Mouse (Mus musculus): ENCODE measurements around the gene Cbr1. TPM values are rescaled to one million over a fixed set of nuclear protein-coding genes. Genes with fewer than 3 reads are reported as not detected.
"Not testable (repeated sequence)": the region's sequence is repeated elsewhere in the genome, so short reads cannot be mapped to it uniquely, and the experiment has no call there.

Cbr1 gene
- polyA plus RNA-seq, 1 experiment from 2014 or later: 82.5 TPM

DNA sequence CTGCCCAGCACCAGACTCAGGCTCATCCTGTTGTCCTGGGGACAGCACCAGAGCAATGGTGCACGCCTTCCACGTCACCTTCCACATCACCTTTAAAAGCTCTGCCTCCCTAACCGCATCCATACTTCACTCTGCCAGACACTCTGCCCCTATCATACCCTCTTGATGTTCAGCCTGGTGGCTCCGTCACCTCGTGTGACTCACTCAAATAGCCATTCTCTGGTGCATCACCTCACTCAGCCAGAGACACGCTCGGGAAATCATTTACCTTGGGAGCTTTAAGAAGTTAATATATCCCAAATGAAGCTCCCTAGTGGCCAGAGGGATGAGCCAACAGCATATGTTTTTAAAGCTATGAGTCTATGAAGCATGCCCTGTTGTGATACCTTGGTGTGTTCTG lies 8.8 kb upstream of the Cbr1 start:
- no peak for DNase-seq (ENCODE audit: low spot score)

DNA sequence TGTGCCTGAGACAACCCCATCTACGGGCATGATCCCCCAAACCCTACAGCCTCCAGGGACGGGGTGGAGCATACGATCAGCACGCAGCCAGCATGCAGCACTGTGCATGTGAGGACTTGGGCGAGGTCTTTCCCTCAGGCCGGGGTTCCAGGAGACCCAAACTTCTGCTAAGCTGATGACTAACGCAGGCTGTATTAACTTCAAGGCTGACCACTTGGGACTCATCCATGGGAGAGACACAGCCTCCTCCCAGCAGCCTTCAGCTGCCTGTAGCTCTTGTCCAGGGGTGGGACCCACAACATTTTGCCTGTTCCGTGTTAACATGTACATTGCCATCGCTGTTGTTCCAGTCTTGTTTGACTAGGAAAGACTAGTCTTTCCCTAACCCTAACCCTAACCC lies 8.1 kb upstream of the Cbr1 start:
- DNase-seq (ENCODE audit: low spot score): no peak

DNA sequence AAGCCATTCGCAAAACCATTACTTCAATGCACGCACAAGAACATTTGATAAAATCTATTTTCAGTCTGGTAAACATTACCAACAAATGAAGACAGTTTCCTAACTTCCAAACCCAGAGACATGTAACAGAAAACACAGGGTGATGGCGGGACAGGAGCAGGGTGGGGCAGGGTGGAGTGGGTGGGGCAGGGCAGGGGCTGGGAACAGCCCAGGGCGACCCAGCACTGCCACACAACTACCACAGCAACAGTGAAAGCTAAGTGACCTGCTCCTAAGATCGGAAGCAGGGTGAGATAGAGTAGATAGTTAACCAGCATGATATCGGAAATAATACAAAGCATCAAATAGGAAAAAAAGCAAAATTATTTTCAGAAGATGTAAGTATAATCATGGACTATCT lies 6.2 kb upstream of the Cbr1 start:
- DNase-seq (ENCODE audit: low spot score): no peak

DNA sequence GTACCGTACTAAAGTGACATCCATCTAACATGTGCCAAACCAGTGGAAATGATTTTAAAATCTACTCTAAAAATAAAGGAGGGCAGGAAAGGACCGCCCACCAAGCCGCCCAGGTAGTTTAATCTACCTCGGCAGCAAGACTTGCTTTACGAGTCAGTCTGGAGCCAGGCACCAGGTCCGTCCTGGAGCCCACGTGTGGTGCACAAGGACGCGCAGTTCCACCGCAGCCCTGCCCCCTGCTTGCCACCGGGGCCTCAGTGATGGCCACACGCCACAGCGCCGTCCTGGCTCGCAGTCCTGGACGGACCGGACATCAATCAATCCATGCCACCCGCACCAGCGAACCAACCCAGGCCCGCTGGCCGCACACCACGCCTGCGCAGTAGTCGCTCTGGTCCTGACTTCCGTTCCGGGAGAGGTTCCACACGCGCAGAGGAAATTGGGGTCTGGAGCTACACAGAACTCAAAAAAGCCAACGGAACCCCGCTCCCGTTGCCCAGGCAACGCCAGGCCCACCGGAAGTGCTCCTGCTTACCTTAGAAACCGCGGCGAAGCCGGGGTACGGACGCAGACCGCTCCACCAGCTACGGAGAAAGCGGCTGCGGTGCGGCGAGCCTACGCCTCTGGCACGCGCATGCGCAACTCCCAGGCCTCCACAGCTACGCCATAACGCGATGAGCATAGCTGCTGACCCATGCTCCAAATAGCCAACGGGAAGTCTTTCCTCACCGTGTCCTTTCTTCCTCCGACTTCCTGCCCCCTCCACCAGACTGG lies 2.0 kb upstream of the Cbr1 start, which contains the start of gene Setd4:
Gene Setd4, minus strand, starts transcription at position 625 of the 774 bp plus-strand sequence.
- DNase-seq (ENCODE audit: low spot score): peak; percentile 89

DNA sequence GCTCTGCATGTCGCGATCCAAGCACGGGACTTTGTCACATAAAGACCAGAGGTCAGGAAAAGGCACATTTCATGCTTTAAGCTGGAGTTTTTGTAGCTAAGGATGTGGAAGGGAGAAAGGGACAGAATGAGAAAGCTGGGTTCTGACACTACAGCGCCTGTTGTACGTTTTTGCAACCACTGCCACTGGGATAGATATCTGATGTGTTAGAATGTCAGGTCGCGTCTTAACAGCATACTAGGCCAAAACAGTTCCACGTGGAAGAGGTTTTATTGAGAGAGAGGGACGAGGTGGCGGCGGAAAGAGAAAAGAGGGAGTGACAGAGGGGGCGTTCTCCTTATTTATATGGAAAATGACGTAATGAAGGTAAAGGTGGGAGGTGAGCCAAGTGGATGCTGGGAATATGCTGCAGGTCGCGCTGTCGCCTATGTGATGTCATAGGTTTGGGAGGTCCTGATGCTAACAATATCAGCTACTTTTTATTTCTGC lies 1.1 kb upstream of the Cbr1 start:
- no peak for DNase-seq (ENCODE audit: low spot score)

DNA sequence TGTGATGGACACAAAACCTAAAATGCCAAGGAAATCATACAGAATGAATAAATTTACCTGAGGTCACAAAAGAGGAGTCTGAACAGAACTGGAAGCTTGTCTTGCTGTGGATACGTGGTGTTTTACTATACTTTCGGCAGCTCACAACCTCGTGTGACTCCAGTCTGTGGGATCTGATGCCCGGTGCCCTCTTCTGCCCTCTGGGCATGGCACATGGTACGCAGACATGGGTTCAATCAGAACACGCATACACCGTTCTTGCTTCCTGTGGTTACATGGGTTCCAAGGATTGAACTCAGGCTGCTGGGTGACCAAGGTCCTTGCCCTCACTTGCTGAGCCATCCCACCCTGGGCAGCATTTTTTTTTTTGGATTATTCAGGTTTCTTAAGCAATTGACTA lies 493 bp downstream of the Cbr1 start:
- no peak for DNase-seq (ENCODE audit: low spot score)

DNA sequence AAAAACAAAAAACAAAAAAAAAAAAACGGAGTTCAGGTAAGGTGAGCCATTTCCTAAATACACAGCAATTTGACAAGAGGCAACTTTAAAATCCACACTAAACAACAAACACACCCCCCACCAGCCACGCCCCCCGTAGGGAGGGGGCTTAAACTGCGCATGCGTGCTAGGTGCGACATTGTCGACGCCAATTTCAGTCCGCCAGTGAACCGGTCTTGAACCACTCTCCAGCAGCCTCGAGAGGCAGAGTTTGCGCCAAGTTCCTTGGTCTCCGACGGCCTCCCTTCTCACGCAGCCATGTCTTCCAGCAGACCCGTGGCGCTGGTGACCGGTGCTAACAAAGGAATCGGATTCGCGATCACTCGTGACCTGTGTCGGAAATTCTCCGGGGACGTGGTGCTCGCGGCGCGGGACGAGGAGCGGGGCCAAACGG lies 2.0 kb downstream of the Cbr1 start:
- DNase-seq (ENCODE audit: low spot score): peak; percentile 94

DNA sequence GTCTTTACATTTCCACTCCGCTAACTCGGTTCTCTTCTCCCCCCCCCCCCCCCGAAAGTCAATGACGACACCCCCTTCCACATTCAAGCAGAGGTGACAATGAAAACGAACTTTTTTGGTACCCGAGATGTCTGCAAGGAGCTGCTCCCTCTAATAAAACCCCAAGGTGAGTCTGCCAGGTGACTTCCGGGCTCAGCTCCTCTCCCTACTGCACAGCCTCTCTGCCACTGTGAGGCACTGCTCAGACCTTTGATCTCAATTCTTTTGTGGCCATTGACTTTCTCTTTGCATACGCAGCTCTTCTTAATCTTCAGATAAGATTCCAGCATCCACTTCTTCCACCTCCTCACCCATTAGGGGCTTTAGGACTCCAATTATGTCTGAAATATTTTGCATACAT lies 3.1 kb downstream of the Cbr1 start:
- no peak for DNase-seq (ENCODE audit: low spot score)

DNA sequence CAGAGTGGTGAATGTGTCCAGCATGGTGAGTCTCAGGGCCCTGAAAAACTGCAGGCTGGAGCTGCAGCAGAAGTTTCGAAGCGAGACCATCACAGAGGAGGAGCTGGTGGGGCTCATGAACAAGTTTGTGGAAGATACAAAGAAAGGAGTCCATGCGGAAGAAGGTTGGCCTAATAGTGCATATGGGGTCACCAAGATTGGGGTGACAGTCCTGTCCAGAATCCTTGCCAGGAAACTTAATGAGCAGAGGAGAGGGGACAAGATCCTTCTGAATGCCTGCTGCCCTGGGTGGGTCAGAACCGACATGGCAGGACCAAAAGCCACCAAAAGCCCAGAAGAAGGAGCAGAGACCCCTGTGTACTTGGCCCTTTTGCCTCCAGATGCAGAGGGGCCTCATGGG lies 4.1 kb downstream of the Cbr1 start:
- DNase-seq (ENCODE audit: low spot score): no peak

DNA sequence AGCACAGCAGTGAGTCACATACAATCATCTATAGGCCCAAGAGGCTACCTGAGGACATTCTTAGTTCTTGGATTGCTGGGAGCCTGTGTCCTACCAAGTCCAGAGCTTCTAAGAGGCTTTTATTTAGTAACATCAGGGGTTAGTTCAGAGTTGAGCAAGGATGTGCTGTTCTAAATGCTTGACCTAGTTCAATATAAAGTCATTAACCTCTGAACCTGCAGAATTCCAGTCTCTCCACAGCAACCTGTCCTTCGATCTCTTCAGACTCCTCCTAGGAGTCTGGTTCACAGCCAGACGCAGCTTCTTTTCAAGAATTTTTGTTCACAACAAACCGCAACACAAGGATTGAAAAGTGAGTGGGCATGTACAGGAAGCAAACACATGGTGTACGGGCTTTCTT lies 5.3 kb downstream of the Cbr1 start:
- DNase-seq (ENCODE audit: low spot score): no peak

DNA sequence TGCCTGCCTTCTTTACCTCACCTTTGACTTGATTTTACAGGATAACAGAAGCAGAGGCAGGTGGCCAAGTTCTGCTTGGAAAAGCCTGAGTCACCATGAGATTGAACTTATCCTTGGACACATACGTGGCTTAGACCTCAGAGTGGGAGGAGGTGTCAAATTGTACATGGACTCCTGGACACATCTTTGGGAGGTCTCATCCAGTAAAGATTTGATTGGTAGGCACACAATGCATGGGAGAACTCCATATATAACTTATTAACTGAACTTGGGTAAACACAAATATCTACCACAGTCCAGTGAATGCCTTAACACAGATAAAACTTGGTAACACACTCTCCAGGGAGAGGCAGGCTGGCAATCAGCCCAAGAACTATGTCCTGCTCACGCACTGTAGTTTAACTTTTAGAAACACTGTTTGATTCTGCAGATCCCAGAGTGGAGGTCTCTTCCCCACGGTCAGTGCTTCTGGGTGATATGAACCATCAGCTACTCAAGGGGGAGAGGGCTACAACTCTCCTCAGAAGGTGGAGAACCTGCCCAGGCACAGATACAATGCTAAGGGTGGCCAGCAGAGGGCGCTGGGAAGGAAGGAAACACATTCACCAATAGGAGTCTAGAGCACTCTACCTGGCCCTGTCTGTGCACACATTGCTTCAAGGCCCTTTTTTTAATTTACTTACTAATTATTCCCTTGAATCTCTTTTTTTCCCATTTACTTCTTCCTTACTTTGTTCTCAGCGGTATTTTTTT lies 9.6 kb downstream of the Cbr1 start:
- peak; percentile 71 for DNase-seq (ENCODE audit: low spot score)

DNA sequence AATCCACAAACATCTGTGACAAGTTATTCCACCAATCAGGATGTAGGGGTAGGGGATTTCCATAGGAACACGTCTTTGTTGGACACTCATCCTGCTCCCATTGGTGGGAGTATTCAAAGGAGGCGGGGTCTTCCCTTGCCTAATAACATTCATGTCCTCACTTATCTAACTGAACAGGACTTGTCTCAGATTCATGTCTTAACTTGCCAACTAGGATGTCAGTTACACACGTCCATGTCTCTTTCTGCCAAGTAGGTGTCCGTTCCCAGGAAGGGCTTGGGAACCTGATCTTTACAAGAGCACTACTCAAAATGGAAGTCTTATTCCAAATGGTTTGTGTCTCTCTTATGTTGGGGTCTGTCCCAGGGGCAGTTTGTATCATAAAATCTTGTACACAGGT lies 18.1 kb downstream of the Cbr1 start:
- DNase-seq (ENCODE audit: low spot score): not testable (repeated sequence)

DNA sequence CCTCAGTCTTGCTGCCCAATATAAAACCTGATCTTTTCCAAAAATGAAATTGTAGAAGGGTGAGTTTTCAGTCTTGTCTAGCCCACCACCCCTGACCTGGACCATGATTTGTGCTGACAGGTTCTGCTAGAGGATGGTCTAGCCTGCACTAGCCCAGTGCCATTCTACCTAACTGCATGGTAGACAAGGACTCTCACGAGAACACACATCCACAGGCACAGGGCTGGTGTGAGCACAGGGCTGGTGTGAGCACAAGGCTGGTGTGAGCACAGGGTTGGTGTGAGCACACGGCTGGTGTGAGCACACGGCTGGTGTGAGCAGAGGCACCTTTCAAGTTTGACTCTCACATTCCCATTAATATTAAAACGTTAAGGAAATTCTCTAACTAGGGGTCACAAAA lies 19.0 kb downstream of the Cbr1 start:
- no peak for DNase-seq (ENCODE audit: low spot score)

DNA sequence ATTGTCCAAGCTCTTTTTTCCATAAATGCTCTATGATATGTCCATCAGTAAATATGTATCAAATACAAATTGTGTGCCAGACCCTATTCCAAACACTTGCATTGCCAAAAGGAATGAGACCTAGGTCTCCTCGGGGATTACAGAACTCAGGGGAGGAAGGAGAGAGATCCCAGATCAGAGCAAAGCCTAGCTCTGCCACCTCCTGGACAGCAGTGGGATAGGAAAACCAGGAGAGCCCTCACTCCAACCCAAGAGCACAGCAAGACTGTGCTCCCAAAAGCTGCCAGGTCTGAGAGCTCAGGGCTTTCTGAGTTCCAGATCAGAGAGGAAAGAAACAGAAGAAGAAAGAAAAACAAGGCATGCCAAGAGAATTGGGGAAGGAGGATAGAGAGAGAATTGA lies 21.1 kb downstream of the Cbr1 start:
- DNase-seq (ENCODE audit: low spot score): no peak

DNA sequence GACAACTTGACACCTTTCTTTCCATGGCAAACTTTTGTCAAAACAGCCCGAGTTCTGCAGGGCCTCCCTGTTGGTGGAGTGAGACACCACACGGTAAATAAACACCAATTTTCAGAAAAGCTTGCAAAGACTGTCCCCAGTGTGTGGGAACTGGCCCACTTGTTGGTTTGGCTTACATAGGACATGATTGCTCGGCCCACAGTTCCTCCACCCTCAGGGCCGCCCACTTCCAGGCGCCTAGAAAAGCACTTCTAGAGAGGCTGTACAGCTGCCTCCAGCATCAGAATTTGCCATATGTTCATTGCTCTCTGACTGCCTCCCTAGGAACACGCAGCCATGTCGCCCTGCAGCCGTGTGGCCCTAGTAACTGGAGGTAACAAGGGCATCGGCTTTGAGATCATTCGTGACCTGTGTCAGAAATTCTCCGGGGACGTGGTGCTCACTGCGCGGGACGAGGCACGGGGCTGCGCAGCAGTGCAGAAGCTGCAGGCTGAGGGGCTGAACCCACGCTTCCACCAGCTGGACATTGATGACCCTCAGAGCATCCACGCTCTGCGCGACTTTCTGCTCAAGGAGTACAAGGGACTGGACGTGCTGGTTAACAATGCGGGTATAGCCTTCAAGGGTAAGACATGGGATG lies 22.2 kb downstream of the Cbr1 start, which contains the start of gene Gm5678:
Gene Gm5678, plus strand, starts transcription at position 337 of the 640 bp plus-strand sequence.
- DNase-seq (ENCODE audit: low spot score): no peak

DNA sequence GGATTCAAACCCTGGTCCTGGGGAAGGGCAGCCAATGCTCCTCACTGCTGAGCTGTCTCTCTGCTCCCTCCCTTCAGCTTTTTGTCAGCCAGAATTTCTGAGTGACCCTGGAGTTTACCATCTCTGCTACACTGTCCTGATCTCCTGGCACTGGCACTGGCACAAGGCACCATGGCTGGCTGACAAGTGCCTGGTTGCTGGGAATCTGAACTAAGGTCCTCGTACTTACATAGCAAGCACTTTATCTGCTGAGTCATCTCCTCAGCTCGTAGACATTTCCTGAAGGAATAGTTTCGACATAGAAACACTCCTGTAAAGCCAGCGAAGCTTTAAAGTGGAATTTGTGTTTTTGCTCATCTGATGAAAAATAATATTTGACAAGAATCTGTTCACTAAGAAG lies 38.4 kb downstream of the Cbr1 start:
- no peak for DNase-seq (ENCODE audit: low spot score)

DNA sequence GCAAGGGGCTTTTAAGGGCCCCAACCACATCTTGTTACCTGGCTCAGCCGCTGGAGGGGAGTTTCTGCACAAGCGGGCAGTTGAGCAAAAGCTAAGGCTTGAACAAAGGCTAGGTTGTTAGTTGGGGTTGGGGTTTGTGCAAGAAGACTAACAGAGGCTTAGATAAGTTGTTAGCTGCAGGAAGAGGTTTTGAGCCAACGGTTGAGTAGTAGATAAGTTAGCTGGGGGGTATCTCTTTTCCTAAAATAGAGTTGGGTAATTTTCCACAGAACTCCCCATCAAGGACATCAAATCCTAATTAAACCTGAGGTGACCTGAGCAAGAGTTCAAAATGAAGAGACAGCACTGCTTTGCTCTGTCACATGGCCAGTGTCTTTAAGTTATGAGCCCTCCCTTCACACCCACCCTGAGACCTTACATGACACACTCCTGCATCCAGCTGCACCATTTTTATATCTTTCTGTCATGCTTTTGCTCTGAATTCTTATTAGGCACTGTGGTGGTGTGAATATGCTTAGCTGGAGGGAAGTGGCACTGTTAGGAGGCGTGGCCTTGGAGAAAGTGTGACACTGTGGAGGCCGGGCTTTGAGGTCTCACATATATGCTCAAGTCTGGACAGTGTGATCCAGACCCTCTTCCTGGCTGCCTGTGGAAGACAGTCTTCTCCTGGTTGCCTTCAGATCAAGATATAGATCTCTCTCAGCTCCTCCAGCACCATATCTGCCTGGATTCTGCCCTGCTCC lies 43.0 kb downstream of the Cbr1 start:
- no peak for DNase-seq (ENCODE audit: low spot score)
